Mouse (Mus musculus): ENCODE measurements at regions not wholly inside any gene's neighbourhood (a gene's known extent, or its start where the extent isn't known, plus 50 kb on each side); places are given as distances from the start of the nearest gene placed in this dataset.

DNA sequence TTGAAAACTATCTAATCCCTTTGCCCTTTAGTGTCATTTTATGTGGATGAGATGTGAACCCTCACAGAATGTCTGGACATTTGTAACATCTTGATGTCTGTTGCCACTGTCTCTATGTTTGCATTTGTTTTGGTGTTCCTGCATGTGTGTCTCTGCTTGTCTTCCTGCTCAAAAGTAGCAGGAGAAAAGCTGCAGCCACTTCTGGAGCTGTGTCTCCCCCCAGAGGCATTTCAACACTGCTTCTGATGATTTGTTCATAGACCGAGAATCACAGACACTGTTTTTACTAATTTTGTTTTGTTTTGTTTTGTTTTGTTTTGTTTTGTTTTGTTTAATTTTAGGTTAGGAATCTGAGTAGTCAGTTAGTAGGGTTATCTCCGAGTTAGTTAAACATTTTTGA lies 883.8 kb downstream of the Gbe1 start:
- DNase-seq (ENCODE audit: low read depth, low spot score): no peak

DNA sequence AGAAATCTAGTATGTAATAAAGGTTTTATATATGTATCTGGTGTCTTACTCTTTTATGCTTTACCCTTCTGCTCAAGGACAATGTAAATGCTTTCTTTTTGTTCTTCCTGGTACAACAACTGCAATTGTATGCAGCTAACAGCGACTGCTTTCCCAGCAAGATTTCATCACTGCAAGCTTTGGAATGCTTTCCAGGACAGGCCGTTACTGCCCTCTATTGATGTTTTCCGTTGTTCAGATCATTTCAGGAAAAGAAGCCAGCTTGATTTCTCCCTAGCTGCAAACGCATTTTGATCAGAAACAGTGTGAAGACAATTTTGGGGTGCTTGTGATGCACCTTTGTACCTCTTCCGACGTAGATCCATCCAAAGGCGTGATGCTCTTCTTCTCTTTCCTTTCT lies 895.1 kb downstream of the Gbe1 start:
- DNase-seq (ENCODE audit: low read depth, low spot score): no peak

DNA sequence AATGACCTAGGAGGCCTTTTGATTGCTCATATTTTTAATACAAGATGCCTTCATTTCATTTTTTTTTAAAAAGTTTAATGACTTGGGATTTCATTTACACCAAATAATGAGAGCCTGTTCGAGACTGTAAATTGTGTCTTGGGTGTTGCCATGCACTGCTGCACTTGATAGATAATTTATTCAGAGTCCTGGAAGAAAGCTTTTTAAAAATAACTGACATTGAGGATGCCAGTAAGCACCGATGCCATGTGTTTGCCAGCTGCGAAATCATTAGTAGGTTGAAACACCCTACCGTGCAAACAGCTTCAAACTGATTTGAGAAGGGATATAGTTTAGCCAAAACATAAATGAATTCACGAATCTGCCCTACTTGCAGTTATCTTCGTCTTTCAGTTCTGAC lies 910.7 kb downstream of the Gbe1 start:
- no peak for DNase-seq (ENCODE audit: low read depth, low spot score)

DNA sequence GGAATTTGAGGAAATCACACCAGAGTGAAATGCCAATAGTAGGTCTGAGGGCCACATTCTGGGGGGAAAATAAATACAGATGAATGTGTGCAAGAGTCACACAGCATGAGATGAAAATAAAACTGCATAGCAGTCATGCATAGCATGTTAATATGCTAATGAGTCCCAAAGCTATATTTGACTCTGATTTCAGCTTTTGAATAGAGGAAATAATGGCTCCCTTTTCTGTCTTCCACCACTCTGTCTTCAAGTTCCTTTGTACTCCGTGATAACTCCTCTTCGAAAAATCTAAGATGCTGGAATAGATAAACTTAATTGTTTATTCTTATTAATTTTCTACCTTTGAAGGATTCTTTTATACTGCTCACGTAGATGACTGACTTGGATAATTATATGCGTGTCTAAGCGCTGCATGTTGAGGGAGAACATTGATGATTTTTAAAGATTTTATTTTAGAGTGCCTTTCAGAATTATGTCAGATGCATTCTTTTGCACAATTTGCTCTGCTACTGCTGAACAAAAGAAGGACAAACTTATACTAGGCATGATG lies 916.4 kb downstream of the Gbe1 start:
- DNase-seq (ENCODE audit: low read depth, low spot score): no peak

DNA sequence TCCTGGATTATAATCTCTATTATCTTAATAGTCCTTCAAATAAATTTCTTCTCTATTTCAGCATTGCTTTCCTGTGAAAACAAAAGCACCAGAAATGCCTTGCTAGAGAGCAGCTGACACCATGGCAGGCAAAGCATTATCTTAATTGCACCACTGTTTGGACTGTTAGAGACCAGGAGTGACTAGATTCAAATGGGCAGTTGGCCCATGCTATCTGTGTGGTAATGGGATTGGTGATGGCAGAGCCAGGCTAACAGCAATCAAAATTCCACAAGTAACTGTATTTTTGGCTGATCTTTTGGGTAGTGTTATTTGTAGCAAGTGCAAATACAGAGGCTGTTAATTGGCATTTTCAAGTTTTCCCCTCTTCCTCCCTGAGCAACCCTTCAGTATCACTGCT lies 929.3 kb downstream of the Gbe1 start:
- DNase-seq (ENCODE audit: low read depth, low spot score): no peak

DNA sequence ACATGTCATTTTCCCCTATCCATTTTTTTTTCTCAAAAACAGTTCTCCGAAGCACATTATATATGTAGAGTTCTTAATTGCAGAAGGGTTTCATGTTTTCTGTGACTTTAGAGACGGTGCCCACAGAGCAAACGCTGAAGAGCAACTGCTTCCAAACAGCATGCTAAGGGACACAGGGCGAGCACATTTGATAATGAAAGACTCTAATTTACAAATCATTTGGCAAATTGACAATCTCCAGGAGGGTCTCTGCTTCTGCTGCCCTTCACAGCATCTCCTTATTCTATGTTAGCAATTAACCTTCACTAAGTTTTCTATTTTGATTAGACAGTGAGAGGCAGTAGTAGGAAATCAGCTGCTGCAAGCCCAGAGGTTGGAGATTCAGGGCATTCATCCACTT lies 929.7 kb downstream of the Gbe1 start:
- DNase-seq (ENCODE audit: low read depth, low spot score): no peak

DNA sequence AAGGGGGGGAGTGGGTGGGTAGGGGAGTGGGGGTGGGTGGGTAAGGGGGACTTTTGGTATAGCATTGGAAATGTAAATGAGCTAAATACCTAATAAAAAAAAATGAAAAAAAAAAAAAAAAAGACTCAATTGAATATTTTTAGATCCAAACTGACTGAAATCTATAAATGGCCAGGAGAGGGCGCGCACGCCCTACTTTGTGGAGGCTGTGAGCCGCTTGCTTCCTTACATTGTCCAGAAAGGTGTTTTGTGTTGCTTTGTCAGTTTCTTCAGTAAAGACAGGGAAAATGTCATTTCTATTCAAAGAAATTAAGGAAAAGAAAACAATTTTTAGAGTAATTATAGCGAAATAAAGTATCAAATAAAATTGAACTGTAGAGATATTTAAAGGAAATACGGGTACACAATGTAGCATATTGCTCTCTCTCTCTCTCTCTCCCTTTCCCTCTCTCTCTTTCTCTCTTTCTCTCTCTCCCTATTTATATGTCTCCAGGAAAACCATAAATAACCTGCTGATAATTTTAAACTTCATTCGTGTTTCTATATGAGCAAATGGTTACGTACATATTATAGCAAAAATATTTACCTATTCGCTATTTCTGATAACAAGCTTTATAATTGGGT lies 933.9 kb downstream of the Gbe1 start:
- peak; percentile 43 for DNase-seq (ENCODE audit: low read depth, low spot score)

DNA sequence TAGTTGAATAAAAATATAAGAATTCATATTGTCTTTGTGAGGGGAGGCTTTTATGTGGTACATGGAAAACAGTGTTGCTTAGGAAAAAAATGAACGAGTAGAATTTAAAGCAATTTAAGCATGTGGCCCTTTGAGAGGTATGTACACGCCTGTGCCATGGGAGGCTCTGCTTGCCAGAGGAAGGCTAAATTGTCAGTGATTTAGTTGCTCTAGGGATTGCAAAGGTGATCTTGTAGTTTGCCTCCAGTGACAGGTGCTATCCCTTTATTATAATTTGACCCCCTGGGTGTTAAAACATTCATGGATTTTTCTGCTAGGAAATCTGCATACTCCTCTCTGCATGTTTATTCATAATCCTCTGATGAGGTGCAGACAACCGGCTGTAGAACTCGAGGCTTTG lies 942.0 kb downstream of the Gbe1 start:
- no peak for DNase-seq (ENCODE audit: low read depth, low spot score)

DNA sequence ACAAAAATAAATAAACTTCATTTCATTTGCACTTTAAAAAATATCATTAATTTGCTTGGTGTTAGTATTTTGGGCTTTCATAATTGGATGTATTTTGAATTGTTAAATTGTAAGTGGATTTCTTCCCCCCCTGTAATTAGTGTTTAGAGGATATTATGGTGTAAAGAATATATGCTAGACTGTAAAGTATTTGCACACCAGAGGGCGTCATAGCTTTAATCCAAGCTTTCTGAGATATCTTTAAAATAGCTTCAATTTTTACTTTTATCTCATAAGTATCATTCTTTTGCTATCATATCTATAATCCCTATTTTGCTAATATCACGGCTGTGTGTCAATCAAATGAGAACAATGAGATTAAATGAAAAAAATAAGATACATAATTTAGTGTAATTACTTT lies 942.4 kb downstream of the Gbe1 start:
- DNase-seq (ENCODE audit: low read depth, low spot score): no peak

DNA sequence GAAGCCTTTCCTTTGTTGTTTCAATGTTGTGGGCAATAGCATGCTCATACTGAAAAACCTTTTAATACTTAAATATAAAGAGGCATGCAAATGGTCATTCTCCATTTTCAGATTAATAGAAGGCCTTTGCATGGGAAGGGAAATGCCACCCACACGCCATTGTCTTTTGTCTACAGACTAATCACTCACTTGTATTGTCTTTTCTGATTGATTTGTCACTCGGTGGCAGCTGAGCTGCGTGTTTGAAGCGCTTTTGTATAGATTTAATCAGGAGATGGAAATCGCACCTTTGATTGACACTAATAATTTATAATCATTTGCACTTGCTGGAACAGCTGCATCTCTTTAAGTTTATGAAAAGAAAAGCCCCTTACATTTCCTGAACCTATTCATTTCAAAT lies 953.4 kb downstream of the Gbe1 start:
- no peak for DNase-seq (ENCODE audit: low read depth, low spot score)
